Mouse (Mus musculus): Measurements from ENCODE around the gene Pip4k2c. TPM values are rescaled to one million over a fixed set of nuclear protein-coding genes. Genes with fewer than 3 reads are reported as not detected.

Pip4k2c gene
- total and polyA plus RNA-seq, 3 experiments, result 126 to 141 (median 130) TPM

GRCm38 (mm10) chr10:127226318-127226895 lies 15.0 kb upstream of the Pip4k2c start:
- ATAC-seq (ENCODE audit: extremely low read depth, insufficient number of reproducible peaks, low FRiP score, poor library complexity, severe bottlenecking) (no peak), DNase-seq (ENCODE audit: low spot score) (no peak)
- TF ChIP-seq TAL1 (conservative IDR thresholded peaks at IDR 0.05; ENCODE audit: low read depth, low read length) (no peak), POLR2AphosphoS5 (IDR thresholded peaks at IDR 0.05; ENCODE audit: insufficient replicate concordance, low read depth, low read length) (no peak), GATA1 (IDR thresholded peaks at IDR 0.05; ENCODE audit: borderline replicate concordance, low read length) (no peak), CTCF (IDR thresholded peaks at IDR 0.05; ENCODE audit: low read depth, low read length) (no peak), GATA2 (IDR thresholded peaks at IDR 0.05; ENCODE audit: borderline replicate concordance, low read depth, low read length) (no peak)
- H3K27me3 ChIP-seq (ENCODE audit: insufficient read depth, low read length), result peaks cover 8% of the 10 kb centered on the region
- peaks cover 63% of the 10 kb centered on the region for H3K4me1 ChIP-seq (ENCODE audit: insufficient read depth, low read depth, low read length)
- H3K36me3 ChIP-seq (replicated peaks), result no peaks in the 10 kb centered on the region
- H3K4me3 ChIP-seq (ENCODE audit: low read depth, low read length), result no peak overlapping the region
- H3K9me3 ChIP-seq (replicated peaks), result no peaks in the 10 kb centered on the region

DNA sequence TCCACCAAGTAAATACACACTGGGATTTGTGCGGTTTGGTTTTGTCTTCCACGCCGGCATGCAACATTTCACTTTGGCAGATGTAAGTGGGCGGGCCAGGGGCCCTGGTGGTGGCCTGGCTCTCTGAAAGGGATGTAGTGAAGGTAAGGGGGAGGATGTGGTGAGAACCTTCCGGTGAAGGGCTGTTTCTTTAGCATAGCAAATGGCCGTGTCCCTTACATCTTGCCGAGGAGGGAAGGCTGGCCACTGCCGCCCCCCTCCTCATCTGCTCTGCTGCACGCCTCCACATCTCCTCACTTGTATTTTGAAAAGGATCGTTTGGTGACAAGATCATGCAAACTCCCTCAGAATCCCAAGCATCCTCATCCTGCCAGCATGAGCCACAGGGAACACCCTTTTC lies 14.3 kb upstream of the Pip4k2c start:
- peaks cover 57% of the 10 kb centered on the region for H3K4me1 ChIP-seq (ENCODE audit: insufficient read depth, low read depth, low read length)
- no peaks in the 10 kb centered on the region for H3K9me3 ChIP-seq (replicated peaks)
- TF ChIP-seq GATA1 (IDR thresholded peaks at IDR 0.05; ENCODE audit: borderline replicate concordance, low read length), result no peak
- no peaks in the 10 kb centered on the region for H3K36me3 ChIP-seq (replicated peaks)
- DNase-seq (ENCODE audit: low spot score) (no peak), ATAC-seq (ENCODE audit: extremely low read depth, insufficient number of reproducible peaks, low FRiP score, poor library complexity, severe bottlenecking) (no peak)
- H3K27me3 ChIP-seq (ENCODE audit: insufficient read depth, low read length), result peaks cover 1% of the 10 kb centered on the region; the same call in 1 of the 2 replicates
- H3K4me3 ChIP-seq (ENCODE audit: low read depth, low read length), result no peak overlapping the region

- ATAC-seq (ENCODE audit: extremely low read depth, insufficient number of reproducible peaks, low FRiP score, poor library complexity, severe bottlenecking), result no peak
- no peaks in the 10 kb centered on the region for H3K27me3 ChIP-seq (ENCODE audit: insufficient read depth, low read length)
- DNase-seq (ENCODE audit: low spot score), result no peak
- TF ChIP-seq GATA2 (IDR thresholded peaks at IDR 0.05; ENCODE audit: borderline replicate concordance, low read depth, low read length), result no peak
- no peak for TF ChIP-seq POLR2AphosphoS5 (IDR thresholded peaks at IDR 0.05; ENCODE audit: insufficient replicate concordance, low read depth, low read length)
- no peak for TF ChIP-seq GATA1 (IDR thresholded peaks at IDR 0.05; ENCODE audit: borderline replicate concordance, low read length)
- TF ChIP-seq TAL1 (conservative IDR thresholded peaks at IDR 0.05; ENCODE audit: low read depth, low read length), result no peak
- no peak for TF ChIP-seq CTCF (IDR thresholded peaks at IDR 0.05; ENCODE audit: low read depth, low read length)
- H3K9me3 ChIP-seq (replicated peaks), result 0 out of 2 replicates have a peak, but pooled peaks cover 2% of the 10 kb centered on the region
- H3K36me3 ChIP-seq (replicated peaks), result no peaks in the 10 kb centered on the region
- H3K4me1 ChIP-seq (ENCODE audit: insufficient read depth, low read depth, low read length), result peaks cover 51% of the 10 kb centered on the region
- H3K4me3 ChIP-seq (ENCODE audit: low read depth, low read length), result no peak overlapping the region
Observed at GRCm38 (mm10) chr10:127225213-127225612, 13.8 kb upstream of the Pip4k2c start.

GRCm38 (mm10) chr10:127218339-127218738 lies 7.0 kb upstream of the Pip4k2c start:
- H3K9me3 ChIP-seq (replicated peaks), result 0 out of 2 replicates have a peak, but pooled peaks cover 2% of the 10 kb centered on the region
- peaks cover 29% of the 10 kb centered on the region for H3K4me1 ChIP-seq (ENCODE audit: insufficient read depth, low read depth, low read length)
- no peaks in the 10 kb centered on the region for H3K36me3 ChIP-seq (replicated peaks)
- H3K27me3 ChIP-seq (ENCODE audit: insufficient read depth, low read length), result no peaks in the 10 kb centered on the region
- no peak for ATAC-seq (ENCODE audit: extremely low read depth, insufficient number of reproducible peaks, low FRiP score, poor library complexity, severe bottlenecking)
- no peak for TF ChIP-seq GATA2 (IDR thresholded peaks at IDR 0.05; ENCODE audit: borderline replicate concordance, low read depth, low read length)
- no peak for TF ChIP-seq POLR2AphosphoS5 (IDR thresholded peaks at IDR 0.05; ENCODE audit: insufficient replicate concordance, low read depth, low read length)
- no peak for TF ChIP-seq TAL1 (conservative IDR thresholded peaks at IDR 0.05; ENCODE audit: low read depth, low read length)
- TF ChIP-seq CTCF (IDR thresholded peaks at IDR 0.05; ENCODE audit: low read depth, low read length), result no peak
- TF ChIP-seq GATA1 (IDR thresholded peaks at IDR 0.05; ENCODE audit: borderline replicate concordance, low read length), result no peak
- H3K4me3 ChIP-seq (ENCODE audit: low read depth, low read length), result no peak overlapping the region
- DNase-seq (ENCODE audit: low spot score), result no peak

DNA sequence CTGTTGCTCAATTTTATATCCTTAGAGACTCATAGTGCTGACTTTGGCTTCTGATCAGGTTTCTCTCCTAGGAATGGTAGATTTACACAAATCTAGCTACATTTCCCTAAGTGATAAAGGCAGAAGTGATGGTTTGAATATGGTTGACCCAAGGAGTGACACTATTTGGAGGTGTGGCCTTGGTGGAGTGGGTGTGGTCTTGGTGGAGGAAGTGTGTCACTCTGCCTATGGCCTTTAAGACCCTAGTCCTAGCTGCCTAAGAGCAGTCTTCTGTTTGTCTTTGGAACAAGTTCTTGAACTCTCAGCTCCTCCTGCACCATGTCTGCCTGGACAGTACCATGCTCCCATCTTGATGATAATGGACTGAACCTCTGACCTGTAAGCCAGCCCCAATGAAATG lies 5.8 kb upstream of the Pip4k2c start:
- Histone ChIP-seq H3K4me3 (ENCODE audit: low read depth, low read length) (no peak overlapping the region), H3K4me1 (ENCODE audit: insufficient read depth, low read depth, low read length) (peaks cover 29% of the 10 kb centered on the region), H3K36me3 (replicated peaks) (no peaks in the 10 kb centered on the region), H3K27me3 (ENCODE audit: insufficient read depth, low read length) (no peaks in the 10 kb centered on the region), H3K9me3 (replicated peaks) (0 out of 2 replicates have a peak, but pooled peaks cover 2% of the 10 kb centered on the region)
- DNase-seq (ENCODE audit: low spot score), result no peak
- ATAC-seq (ENCODE audit: extremely low read depth, insufficient number of reproducible peaks, low FRiP score, poor library complexity, severe bottlenecking), result no peak
- no peak for TF ChIP-seq TAL1 (conservative IDR thresholded peaks at IDR 0.05; ENCODE audit: low read depth, low read length)
- TF ChIP-seq POLR2AphosphoS5 (IDR thresholded peaks at IDR 0.05; ENCODE audit: insufficient replicate concordance, low read depth, low read length), result no peak
- no peak for TF ChIP-seq CTCF (IDR thresholded peaks at IDR 0.05; ENCODE audit: low read depth, low read length)
- TF ChIP-seq GATA1 (IDR thresholded peaks at IDR 0.05; ENCODE audit: borderline replicate concordance, low read length), result no peak

GRCm38 (mm10) chr10:127216456-127216855 lies 5.1 kb upstream of the Pip4k2c start:
- H3K9me3 ChIP-seq (replicated peaks), result 0 out of 2 replicates have a peak, but pooled peaks cover 2% of the 10 kb centered on the region
- no peak for TF ChIP-seq GATA1 (IDR thresholded peaks at IDR 0.05; ENCODE audit: borderline replicate concordance, low read length)
- no peak for TF ChIP-seq POLR2AphosphoS5 (IDR thresholded peaks at IDR 0.05; ENCODE audit: insufficient replicate concordance, low read depth, low read length)
- no peak for TF ChIP-seq TAL1 (conservative IDR thresholded peaks at IDR 0.05; ENCODE audit: low read depth, low read length)
- no peak for TF ChIP-seq GATA2 (IDR thresholded peaks at IDR 0.05; ENCODE audit: borderline replicate concordance, low read depth, low read length)
- TF ChIP-seq CTCF (IDR thresholded peaks at IDR 0.05; ENCODE audit: low read depth, low read length), result no peak
- DNase-seq (ENCODE audit: low spot score) (no peak), ATAC-seq (ENCODE audit: extremely low read depth, insufficient number of reproducible peaks, low FRiP score, poor library complexity, severe bottlenecking) (no peak)
- no peaks in the 10 kb centered on the region for H3K36me3 ChIP-seq (replicated peaks)
- H3K27me3 ChIP-seq (ENCODE audit: insufficient read depth, low read length), result no peaks in the 10 kb centered on the region
- H3K4me3 ChIP-seq (ENCODE audit: low read depth, low read length), result no peak overlapping the region
- H3K4me1 ChIP-seq (ENCODE audit: insufficient read depth, low read depth, low read length), result peaks cover 33% of the 10 kb centered on the region

All from G1E (cell line).